Mouse (Mus musculus) midbrain, embryonic 11.5 days (tissue): ENCODE measurements around the gene Siah2. TPM values are rescaled to one million over a fixed set of nuclear protein-coding genes. Genes with fewer than 3 reads are reported as not detected.
A peak's percentile ranks its signal among the peaks of the same experiment; 100 is the strongest.

Source experiments
- ATAC-seq: fragments of 200-750 bp; cut with Nextera tagmentation; 2 replicates; pipeline ENCODE4 v1.8.0; 2017; ENCODE audit warnings: moderate TSS enrichment, moderate library complexity; ENCODE audit not compliant: low FRiP score
- DNase-seq: peaks from one replicate; pipeline ENCODE4 v3.0.0; 2015; ENCODE audit warnings: low spot score; ENCODE audit errors: missing footprints
- H3K27ac ChIP-seq: fragments of 300-500 bp; sonication (generic); 2 replicates; pipeline ENCODE4 v1.5.1; 2014; ENCODE audit warnings: low read depth, low read length
- H3K27me3 ChIP-seq: fragments of 300-500 bp; sonication (generic); 2 replicates; pipeline ENCODE4 v1.6.1; 2014; ENCODE audit warnings: mild to moderate bottlenecking, low read length, moderate library complexity, mixed read lengths; ENCODE audit not compliant: control insufficient read depth, insufficient read depth
- H3K36me3 ChIP-seq: fragments of 300-500 bp; sonication (generic); 2 replicates; pipeline ENCODE4 v1.6.1; 2014; ENCODE audit warnings: mild to moderate bottlenecking, low read length, moderate library complexity, mixed read lengths; ENCODE audit not compliant: control insufficient read depth, insufficient read depth
- H3K4me1 ChIP-seq: fragments of 300-500 bp; sonication (generic); 2 replicates; pipeline ENCODE4 v1.6.1; 2014; ENCODE audit warnings: low read length; ENCODE audit not compliant: control insufficient read depth, insufficient read depth
- H3K4me2 ChIP-seq: fragments of 300-500 bp; sonication (generic); 2 replicates; pipeline ENCODE4 v1.6.1; 2014; ENCODE audit warnings: mild to moderate bottlenecking, moderate library complexity
- H3K4me3 ChIP-seq: fragments of 300-500 bp; sonication (generic); 2 replicates; pipeline ENCODE4 v1.5.1; 2014; ENCODE audit warnings: low read depth, low read length
- H3K9ac ChIP-seq: fragments of 300-500 bp; sonication (generic); 2 replicates; pipeline ENCODE4 v1.6.1; 2014; ENCODE audit warnings: low read length
- H3K9me3 ChIP-seq: fragments of 300-500 bp; sonication (generic); 2 replicates; pipeline ENCODE4 v1.6.1; 2016; ENCODE audit warnings: low read length; ENCODE audit not compliant: control insufficient read depth
- WGBS: fragments of 180-500 bp; shearing (Covaris S2); extraction: QIAGEN DNeasy Blood & Tissue Kit; methylation state at CpG from one replicate; pipeline ENCODE4 v1.1.7; 2014; 5-methylcytosine and 5-hydroxymethylcytosine counted together
- polyA plus RNA-seq: library from polyadenylated mRNA; unstranded; fragments of >200 nt; fragmentation: Nextera tagmentation; extraction: Ambion mirVana; gene quantifications from 2 replicates; pipeline ENCODE4 v1.2.1, GENCODE M21; 2014

The Siah2 gene
- 3.7 and 4.0 TPM in 2 replicates for polyA plus RNA-seq

DNA sequence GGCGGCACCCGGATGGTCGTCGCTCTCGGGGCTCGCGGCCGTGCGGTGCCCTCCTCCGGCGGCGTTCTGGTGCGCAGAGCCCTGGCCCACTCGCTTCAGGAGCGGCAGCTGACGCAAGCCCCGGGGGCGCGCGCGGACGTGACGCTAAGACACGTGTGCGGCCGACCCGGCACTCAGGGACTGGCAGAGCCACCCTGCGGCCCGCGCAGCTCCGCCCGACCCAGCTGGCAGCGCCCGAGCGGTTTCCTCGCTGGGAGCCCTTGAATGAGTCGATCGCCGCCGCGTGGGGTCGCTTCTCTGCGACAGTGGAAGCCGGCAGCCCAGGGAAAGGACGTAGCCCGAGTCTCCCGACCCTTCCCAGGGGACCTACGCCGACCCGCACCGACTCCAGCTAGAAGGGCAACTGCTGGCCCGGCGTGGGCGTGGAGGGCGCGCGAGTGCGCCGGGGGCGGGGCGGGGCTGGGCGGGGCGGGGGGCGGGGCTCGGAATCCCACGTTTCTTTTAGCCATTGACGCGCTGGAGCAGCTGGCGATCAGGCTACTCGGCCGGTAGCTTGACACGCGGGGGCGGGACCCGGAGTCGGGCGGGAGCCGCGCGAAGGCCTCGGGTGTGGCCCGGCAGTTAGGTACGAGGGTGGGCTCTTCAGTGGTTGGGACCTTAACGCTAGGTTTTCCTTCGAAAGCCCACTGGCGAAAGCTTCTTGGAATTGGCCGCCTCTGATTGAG is at the start of gene Siah2:
Gene Siah2 (minus strand): TSS at position 404 of the 725 bp plus-strand sequence.
- Histone ChIP-seq H3K36me3 (no peaks in the 10 kb centered on the region), H3K4me3 (peak within 1 kb of the TSS; percentile 75), H3K4me2 (peak within 1 kb of the TSS; percentile 82), H3K27me3 (peaks cover 10% of the 10 kb centered on the region; the same call in 1 of the 2 replicates), H3K9ac (peak within 1 kb of the TSS; percentile 71), H3K27ac (peak within 1 kb of the TSS; percentile 48; the same call in 1 of the 2 replicates), H3K4me1 (peaks cover 2% of the 10 kb centered on the region; the same call in 1 of the 2 replicates), H3K9me3 (no peaks in the 10 kb centered on the region)
- peak; percentile 93 for ATAC-seq
- 1% methylated on average over 59 of the region's 87 CpGs for WGBS
- DNase-seq: peak; percentile 98

GRCm38 (mm10) chr3:58739536-58739935 is 47.3 kb upstream of the Siah2 start:
- H3K4me1 ChIP-seq: peaks cover 5% of the 10 kb centered on the region; the same call in 1 of the 2 replicates
- H3K27me3 ChIP-seq: no peaks in the 10 kb centered on the region
- no peak overlapping the region for H3K9ac ChIP-seq
- no peak overlapping the region for H3K4me3 ChIP-seq
- no peaks in the 10 kb centered on the region for H3K9me3 ChIP-seq
- no peak overlapping the region for H3K4me2 ChIP-seq
- ATAC-seq (no peak), DNase-seq (peak; percentile 70)
- H3K36me3 ChIP-seq: no peaks in the 10 kb centered on the region
- H3K27ac ChIP-seq: no peak overlapping the region
- 74% methylated on average over 2 of the region's 2 CpGs for WGBS

DNA sequence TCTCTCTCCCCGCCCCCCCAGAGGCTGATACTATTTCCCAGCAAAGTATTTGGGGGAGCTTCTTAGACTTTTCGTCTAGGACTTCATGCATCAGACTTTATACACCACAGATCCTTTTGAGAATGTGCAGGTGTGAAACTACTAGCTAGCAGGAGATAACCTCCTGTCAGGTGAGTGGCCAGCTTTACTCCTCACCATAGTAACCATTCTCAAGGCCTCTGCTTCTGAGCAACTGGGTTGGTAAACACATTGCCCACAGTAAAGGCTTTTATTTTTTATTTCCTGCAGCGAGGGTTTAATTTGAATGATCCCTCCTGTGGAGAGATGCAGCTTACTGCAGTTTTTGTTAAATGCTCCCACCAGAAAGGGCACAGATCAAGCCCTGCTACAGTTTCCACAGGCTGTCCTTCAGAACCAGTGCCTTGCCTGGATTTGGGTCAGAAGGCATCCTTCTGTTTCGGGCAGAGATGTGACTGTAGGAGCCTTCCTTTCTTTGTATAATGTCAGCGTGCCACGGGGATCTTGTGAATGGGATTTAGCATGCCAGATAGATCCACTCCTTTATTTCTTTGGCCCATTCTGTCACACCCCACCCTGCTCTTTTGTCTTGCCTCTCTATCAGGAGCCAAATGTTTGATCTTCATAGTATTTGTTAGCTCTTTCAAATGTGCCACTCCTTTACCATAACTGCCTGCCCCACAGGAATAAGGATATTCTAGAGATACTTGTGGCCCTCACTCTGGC is 46.3 kb upstream of the Siah2 start:
- Histone ChIP-seq H3K4me1 (peaks cover 5% of the 10 kb centered on the region; the same call in 1 of the 2 replicates), H3K36me3 (no peaks in the 10 kb centered on the region), H3K27me3 (no peaks in the 10 kb centered on the region), H3K9me3 (no peaks in the 10 kb centered on the region), H3K4me3 (no peak overlapping the region), H3K27ac (no peak overlapping the region), H3K9ac (no peak overlapping the region), H3K4me2 (no peak overlapping the region)
- DNase-seq (peak; percentile 86), ATAC-seq (peak; percentile 64)
- 3% methylated on average over 6 of the region's 6 CpGs for WGBS

DNA sequence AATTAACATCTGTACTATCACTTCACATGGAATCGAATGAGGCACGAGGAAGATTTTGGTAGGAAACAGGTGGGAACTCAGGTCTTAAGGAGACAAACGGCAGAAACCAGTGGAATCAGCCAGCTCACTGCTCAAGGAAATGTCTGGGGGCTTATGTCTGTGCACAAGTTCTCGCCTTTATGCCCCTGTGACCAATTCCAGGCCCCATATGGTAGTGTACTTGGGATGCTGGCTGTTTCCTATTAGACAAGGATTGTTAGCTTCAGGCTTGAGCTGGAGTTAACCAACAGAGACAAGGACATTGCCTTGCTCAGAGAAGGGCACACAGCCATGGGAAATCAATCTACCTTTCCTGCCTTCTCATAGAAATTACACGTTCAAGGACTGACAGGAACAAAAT is 39.3 kb upstream of the Siah2 start:
- 84% methylated on average over 5 of the region's 5 CpGs for WGBS
- ATAC-seq (no peak), DNase-seq (peak; percentile 26)
- Histone ChIP-seq H3K9ac (no peak overlapping the region), H3K9me3 (no peaks in the 10 kb centered on the region), H3K27ac (no peak overlapping the region), H3K27me3 (no peaks in the 10 kb centered on the region), H3K4me2 (no peak overlapping the region), H3K4me3 (no peak overlapping the region), H3K4me1 (no peaks in the 10 kb centered on the region), H3K36me3 (no peaks in the 10 kb centered on the region)

DNA sequence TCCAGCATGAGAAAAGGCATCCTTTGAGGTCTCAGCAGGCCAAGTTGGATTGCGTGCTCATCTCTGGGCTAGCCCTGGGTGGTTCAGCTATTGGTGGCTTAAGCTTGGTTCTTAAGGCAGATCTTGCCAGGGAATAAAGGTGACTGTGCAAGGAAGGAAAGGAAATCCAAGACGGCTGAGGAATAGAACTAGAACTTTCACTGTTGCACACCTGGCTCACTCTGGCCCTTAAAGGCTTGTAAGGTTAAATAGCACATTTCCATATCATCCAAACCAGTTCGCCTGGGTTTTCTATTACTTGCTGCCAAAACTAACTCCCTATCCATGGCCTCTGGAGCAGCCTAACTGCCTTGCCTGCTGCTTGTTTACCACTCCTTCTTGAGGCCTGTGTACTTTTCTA is 38.4 kb upstream of the Siah2 start:
- Histone ChIP-seq H3K9ac (no peak overlapping the region), H3K27ac (no peak overlapping the region), H3K36me3 (no peaks in the 10 kb centered on the region), H3K27me3 (no peaks in the 10 kb centered on the region), H3K4me1 (no peaks in the 10 kb centered on the region), H3K9me3 (no peaks in the 10 kb centered on the region), H3K4me3 (no peak overlapping the region), H3K4me2 (no peak overlapping the region)
- 75% methylated on average over 3 of the region's 3 CpGs for WGBS
- DNase-seq (no peak), ATAC-seq (no peak)

DNA sequence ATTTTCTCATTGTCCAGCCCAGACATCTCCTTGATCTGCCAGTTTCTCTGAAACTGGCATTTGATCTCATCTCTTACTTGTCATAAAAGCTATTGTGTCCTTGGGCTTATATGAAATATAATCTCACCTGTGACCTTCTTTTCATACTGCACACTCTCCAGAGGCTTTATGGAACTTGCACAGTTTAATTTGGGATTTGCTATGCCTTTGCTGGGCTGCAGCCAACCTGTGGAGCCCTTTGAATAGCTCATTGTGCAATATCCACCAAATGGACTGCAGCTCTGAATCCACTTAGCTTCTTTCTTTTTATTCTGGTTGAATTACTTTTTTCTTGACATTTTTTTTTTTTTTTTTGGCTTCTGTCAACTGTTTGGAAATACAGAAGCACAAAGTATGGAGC is 37.3 kb upstream of the Siah2 start:
- Histone ChIP-seq H3K4me1 (no peaks in the 10 kb centered on the region), H3K9ac (no peak overlapping the region), H3K4me3 (no peak overlapping the region), H3K4me2 (no peak overlapping the region), H3K27ac (no peak overlapping the region), H3K9me3 (no peaks in the 10 kb centered on the region), H3K36me3 (no peaks in the 10 kb centered on the region), H3K27me3 (no peaks in the 10 kb centered on the region)
- DNase-seq: peak; percentile 81
- 0 out of 2 replicates have a peak, but pooled peaks have one; percentile 33 for ATAC-seq

- no peak overlapping the region for H3K4me2 ChIP-seq
- H3K27me3 ChIP-seq: no peaks in the 10 kb centered on the region
- H3K27ac ChIP-seq: no peak overlapping the region
- no peaks in the 10 kb centered on the region for H3K4me1 ChIP-seq
- ATAC-seq (no peak), DNase-seq (peak; percentile 84)
- WGBS: 80% methylated on average over 4 of the region's 4 CpGs
- H3K9me3 ChIP-seq: no peaks in the 10 kb centered on the region
- no peaks in the 10 kb centered on the region for H3K36me3 ChIP-seq
- no peak overlapping the region for H3K4me3 ChIP-seq
- H3K9ac ChIP-seq: no peak overlapping the region
Observed at GRCm38 (mm10) chr3:58727601-58728000, 35.4 kb upstream of the Siah2 start.

GRCm38 (mm10) chr3:58727012-58727411 is 34.8 kb upstream of the Siah2 start:
- Histone ChIP-seq H3K4me3 (no peak overlapping the region), H3K9me3 (no peaks in the 10 kb centered on the region), H3K27me3 (no peaks in the 10 kb centered on the region), H3K4me1 (no peaks in the 10 kb centered on the region), H3K36me3 (no peaks in the 10 kb centered on the region), H3K27ac (no peak overlapping the region), H3K9ac (no peak overlapping the region), H3K4me2 (no peak overlapping the region)
- ATAC-seq: no peak
- 46% methylated on average over 3 of the region's 3 CpGs for WGBS
- peak; percentile 75 for DNase-seq

- no peak overlapping the region for H3K4me2 ChIP-seq
- DNase-seq (peak; percentile 33), ATAC-seq (no peak)
- H3K27ac ChIP-seq: no peak overlapping the region
- H3K27me3 ChIP-seq: no peaks in the 10 kb centered on the region
- no peak overlapping the region for H3K9ac ChIP-seq
- H3K4me3 ChIP-seq: no peak overlapping the region
- H3K36me3 ChIP-seq: no peaks in the 10 kb centered on the region
- WGBS: 87% methylated on average over 3 of the region's 3 CpGs
- H3K9me3 ChIP-seq: no peaks in the 10 kb centered on the region
- no peaks in the 10 kb centered on the region for H3K4me1 ChIP-seq
Observed at GRCm38 (mm10) chr3:58726374-58726773, 34.2 kb upstream of the Siah2 start.
